Mouse (Mus musculus) G1E (cell line): ENCODE data around the gene Zfp775.

Experiments used
- CTCF ChIP-seq: IDR thresholded peaks from 2 replicates; pipeline ENCODE4 v1.5.1; 2012; ENCODE audit warnings: low read depth, low read length, inconsistent platforms, mixed read lengths
- GATA1 ChIP-seq: IDR thresholded peaks from 2 replicates; pipeline ENCODE4 v1.6.1; 2012; ENCODE audit warnings: borderline replicate concordance, low read length, inconsistent platforms, mixed read lengths

DNA sequence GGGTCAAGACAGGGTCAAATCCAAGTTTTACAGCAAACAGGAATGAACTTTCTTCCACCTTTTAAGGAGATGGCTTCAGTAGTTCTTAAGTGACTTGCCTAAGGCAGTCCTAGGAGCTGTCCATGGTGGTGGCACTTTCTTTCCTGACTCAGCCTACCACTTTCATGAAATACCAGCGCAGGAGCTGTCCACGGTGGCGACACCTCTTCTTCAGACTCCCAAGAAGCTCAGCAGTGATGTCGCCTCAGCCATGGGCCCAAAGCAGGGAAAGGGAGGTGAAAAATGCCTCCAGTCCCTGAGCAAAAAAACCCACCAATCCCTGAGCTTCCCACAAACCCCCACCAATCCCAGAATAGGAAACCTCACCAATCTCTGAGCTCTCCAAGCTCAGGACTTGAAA lies 48.9 kb upstream of the Zfp775 start:
- TF ChIP-seq CTCF = no peak
- TF ChIP-seq GATA1 = no peak
